Mouse (Mus musculus): ENCODE data around the gene Slc12a4. TPM values are rescaled to one million over a fixed set of nuclear protein-coding genes. Genes with fewer than 3 reads are reported as not detected.

Slc12a4 gene
- polyA plus RNA-seq (2012; rRNA removed; ENCODE audit: low replicate concordance) = 68.7 and 121 TPM in 2 replicates

DNA sequence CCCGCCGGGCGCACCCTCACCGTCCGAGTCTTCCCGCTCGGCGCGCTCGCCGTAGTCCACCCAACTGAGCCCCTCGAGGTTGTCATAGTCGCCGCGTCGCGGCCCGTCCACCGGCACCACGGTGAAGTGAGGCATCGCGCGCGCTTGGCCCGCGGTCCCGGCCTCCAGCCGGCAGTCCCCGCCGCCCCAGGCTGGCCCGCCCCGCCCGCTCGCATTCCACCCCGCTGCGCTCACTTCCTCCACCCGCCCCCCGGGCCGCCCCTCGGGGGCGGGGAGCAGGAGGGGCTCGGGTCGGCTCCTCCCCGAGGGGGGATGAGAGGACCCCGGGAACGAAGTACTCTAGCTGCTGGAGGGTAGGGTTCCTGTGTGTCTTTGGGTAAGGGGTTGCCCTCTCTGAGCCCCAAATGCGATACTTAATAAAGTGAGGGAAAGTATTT is at the start of gene Slc12a4:
Gene Slc12a4, minus strand, starts transcription at position 193 of the 437 bp plus-strand sequence.

DNA sequence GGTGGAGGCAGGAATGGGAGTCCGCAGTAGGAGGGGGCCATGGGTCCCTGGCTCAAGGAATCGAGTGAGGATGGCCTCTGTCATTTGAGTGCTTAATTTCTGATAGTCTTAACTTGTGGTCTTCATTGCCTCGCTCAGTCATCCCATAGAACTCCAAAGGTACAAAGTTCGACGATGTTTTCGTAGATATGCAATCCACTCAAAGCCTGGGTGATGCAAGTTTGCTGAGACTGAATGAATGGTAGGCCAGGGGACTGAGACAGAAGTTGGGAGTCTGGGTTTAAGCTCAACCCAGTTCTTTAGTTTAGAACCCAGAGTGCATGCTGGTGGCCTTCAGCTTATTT is 45.7 kb upstream of the Slc12a4 start, which contains the start of gene Ddx28:
Gene Ddx28, minus strand, starts transcription at position 240 of the 344 bp plus-strand sequence.

DNA sequence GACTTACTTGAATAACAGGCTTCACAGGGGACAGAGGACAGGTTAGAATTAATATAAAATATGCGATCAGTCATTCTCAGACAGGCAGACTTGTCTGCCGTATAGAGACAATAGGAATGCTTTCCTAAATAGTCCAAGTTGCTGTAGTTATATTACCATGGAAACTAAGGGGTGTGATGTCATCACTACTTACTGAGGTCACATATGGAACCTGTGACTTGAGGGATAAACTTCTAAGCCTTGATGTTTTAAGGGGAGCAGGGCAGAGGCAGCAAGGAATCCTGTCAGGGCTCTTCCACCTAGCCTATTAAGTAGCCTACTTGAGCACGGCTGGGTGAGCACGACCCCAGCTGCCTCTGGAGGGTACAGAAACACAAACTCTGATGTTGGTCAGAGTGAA is 40.0 kb upstream of the Slc12a4 start, which contains the start of gene Dpep2nb:
Gene Dpep2nb, minus strand, starts transcription at position 101 of the 400 bp plus-strand sequence.

DNA sequence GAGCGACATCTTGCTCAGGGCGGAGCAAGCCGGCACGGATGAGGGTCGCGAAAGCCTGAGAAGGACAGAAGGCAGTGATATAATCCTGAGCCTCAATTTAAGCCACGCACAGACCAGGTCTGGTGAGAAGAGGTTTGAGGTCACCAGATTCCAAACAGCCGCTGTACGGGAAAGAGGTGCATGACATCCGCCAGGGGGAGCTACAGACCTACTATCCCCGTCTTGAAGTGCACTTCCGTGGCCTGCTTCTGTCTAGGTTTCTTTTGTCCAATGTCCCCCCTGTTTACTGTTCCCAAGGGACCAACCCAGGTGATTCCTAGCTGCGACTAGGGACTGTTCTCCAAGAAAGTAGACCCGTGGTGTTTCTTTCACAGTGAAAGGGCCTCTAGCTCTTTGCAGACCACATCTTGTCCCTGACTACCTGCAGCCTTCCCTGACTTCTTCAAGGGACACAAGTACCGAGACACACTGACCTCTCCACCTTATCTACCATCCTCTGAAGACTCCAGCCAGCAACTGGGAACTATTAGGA is 25.0 kb upstream of the Slc12a4 start, which contains the start of gene Dus2:
Gene Dus2, plus strand, starts transcription at position 482 of the 532 bp plus-strand sequence.

DNA sequence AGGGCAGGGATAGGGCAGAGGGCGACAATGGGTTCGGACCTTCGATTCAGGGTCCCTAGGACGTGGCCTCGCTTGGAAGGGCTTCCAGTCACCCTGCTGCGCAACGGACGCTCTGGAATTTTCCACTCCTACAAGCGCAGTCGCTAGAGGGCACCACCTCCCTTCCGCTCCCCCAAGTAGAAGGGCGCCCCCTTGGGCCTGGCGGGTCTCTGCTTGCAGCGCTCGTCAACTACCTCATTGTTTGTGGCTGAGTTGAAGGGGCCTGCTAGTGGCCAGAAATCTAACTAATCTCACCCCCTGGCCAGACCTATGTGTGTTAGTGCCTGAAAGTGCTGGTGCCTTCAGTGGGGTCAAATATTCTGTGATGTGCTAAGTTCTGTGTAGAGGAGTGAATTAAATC is 13.4 kb upstream of the Slc12a4 start, which contains the start of gene Dpep3:
Gene Dpep3, minus strand, starts transcription at position 105 of the 400 bp plus-strand sequence.

DNA sequence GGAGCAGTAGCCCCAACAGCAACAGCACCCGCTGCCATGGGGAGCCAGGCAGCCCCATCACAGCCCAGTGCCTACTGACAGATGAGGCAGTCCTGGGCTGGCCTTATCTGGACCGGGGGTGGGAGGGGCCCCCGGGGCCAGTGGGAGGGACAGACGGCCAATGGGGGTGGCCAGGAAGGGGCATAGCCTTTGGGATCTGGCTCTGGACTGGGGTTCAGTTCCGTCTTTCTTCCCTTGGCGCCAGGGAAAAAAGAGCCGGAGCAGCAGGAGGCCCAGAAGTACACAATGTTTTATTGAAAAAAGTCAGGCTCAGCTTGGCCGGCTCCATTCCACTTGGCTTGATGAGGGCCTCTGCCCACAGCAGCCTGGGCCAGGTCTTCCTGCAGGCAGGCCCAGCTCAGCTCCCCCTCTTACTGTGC is 22.6 kb downstream of the Slc12a4 start, which contains the start of gene Lcat:
Gene Lcat, minus strand, starts transcription at position 62 of the 419 bp plus-strand sequence.

DNA sequence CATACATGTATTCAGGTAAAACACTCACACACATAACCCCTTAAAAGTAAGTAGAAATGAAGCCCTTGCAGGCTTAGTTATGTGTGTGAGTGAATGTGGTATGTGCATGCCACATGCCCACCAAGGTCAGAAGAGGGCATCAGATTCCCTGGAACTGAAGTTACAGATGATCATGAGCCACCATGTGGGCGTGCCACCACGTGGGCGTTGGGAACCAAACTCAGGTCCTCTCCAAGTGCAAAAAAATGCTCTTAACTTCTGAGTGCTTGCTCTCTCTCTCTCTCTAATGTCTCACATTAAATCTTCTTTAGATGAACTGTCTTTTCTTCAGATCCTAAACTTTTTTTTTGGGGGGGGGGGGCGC is 27.6 kb downstream of the Slc12a4 start, which contains the start of gene Psmb10:
Gene Psmb10, minus strand, starts transcription at position 139 of the 364 bp plus-strand sequence.

DNA sequence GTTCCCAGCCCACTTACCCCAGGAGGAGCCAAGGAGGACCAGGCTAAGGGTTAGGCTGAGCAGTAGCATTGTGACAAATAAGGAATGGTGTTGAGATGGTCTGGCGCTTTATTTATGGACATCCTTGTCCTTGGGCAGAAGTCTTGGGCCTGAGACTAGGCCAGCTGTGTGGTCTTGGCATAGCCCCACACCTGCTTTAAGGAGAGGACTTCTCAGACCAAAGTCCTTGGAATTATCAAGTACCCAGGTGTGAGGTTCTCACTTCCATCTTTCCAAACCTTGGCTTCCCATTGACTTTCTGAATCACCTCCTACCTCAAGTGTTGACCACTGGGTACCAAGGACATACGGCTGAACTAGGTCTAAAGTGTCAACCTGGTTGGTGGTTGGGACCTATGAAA is 32.1 kb downstream of the Slc12a4 start, which contains the start of gene Ctrl:
Gene Ctrl, minus strand, starts transcription at position 101 of the 400 bp plus-strand sequence.

DNA sequence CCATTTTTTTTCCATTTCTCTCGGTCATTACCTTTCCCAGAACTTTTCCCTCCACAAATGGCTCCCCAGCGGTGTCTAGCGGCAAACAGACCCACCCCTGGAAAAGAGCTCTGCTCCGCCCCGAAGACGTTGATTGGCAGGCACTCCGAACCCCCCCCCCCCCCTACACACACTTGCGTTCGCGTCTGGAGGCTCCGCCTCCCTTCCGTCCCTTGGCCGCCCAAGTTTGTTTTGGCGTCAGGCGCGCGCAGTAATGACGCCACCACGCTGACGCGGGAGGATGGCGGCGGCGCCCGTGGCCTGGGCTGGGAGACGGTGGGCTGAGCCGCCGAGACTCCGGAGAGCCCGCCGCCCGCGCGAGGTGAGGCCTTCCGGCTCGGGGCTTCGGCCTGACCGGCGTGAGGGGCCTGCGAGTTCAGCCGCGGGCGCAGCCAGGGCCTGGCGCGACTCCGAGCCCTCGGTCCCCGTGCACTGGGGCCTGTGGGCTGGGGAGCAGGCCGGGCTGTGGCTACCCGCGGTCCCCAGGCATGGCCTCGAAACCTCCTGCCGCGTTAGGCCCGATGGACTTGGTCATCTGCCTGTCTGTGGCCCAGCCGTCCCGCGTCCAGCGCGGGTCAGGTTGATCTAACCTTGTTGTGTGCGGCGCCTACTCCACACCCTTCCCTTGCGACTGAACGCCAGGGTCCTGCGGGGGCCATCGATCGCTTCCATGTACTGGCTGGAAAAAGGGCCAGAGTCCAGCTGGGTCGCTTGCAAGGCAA is 65.5 kb downstream of the Slc12a4 start, which contains the start of gene Pskh1:
Gene Pskh1, plus strand, starts transcription at position 262 of the 761 bp plus-strand sequence.

Other genes starting within 250 kb of the Slc12a4 start
- gene Gfod2, start 207.4 kb downstream of the Slc12a4 start, polyA plus RNA-seq (2012; rRNA removed; ENCODE audit: low replicate concordance) = 7.7 and 10.0 TPM in 2 replicates
- 26.6 and 31.6 TPM in 2 replicates for gene Ranbp10, start 138.7 kb downstream of the Slc12a4 start, polyA plus RNA-seq (2012; rRNA removed; ENCODE audit: low replicate concordance)
- 0.05 TPM in 1 of 2 replicates, not detected in the other for gene Tsnaxip1, start 138.4 kb downstream of the Slc12a4 start, polyA plus RNA-seq (2012; rRNA removed; ENCODE audit: low replicate concordance)
- 17.6 and 36.3 TPM in 2 replicates for gene Cenpt, start 112.8 kb downstream of the Slc12a4 start, polyA plus RNA-seq (2012; rRNA removed; ENCODE audit: low replicate concordance)
- 39.9 and 66.8 TPM in 2 replicates for gene Thap11, start 111.0 kb downstream of the Slc12a4 start, polyA plus RNA-seq (2012; rRNA removed; ENCODE audit: low replicate concordance)
- 37.9 and 42.9 TPM in 2 replicates for gene Nutf2, start 105.5 kb downstream of the Slc12a4 start, polyA plus RNA-seq (2012; rRNA removed; ENCODE audit: low replicate concordance)
- gene Edc4, start 85.2 kb downstream of the Slc12a4 start, polyA plus RNA-seq (2012; rRNA removed; ENCODE audit: low replicate concordance) = 45.4 and 85.8 TPM in 2 replicates
- 1.2 and 1.5 TPM in 2 replicates for gene Nrn1l, start 72.5 kb downstream of the Slc12a4 start, polyA plus RNA-seq (2012; rRNA removed; ENCODE audit: low replicate concordance)
- gene Pskh1, start 65.7 kb downstream of the Slc12a4 start, polyA plus RNA-seq (2012; rRNA removed; ENCODE audit: low replicate concordance) = 55.5 and 60.6 TPM in 2 replicates
- 2.2 and 4.2 TPM in 2 replicates for gene Ctrl, start 32.2 kb downstream of the Slc12a4 start, polyA plus RNA-seq (2012; rRNA removed; ENCODE audit: low replicate concordance)
- 152 and 154 TPM in 2 replicates for gene Psmb10, start 27.7 kb downstream of the Slc12a4 start, polyA plus RNA-seq (2012; rRNA removed; ENCODE audit: low replicate concordance)
- gene Lcat, start 22.7 kb downstream of the Slc12a4 start, polyA plus RNA-seq (2012; rRNA removed; ENCODE audit: low replicate concordance) = 3.1 and 5.9 TPM in 2 replicates
- gene Dpep3, start 13.3 kb upstream of the Slc12a4 start, polyA plus RNA-seq (2012; rRNA removed; ENCODE audit: low replicate concordance) = 0.18 and 0.40 TPM in 2 replicates
- 15.8 and 20.1 TPM in 2 replicates for gene Dus2, start 25.2 kb upstream of the Slc12a4 start, polyA plus RNA-seq (2012; rRNA removed; ENCODE audit: low replicate concordance)
- gene Dpep2nb, start 39.9 kb upstream of the Slc12a4 start, polyA plus RNA-seq (2012; rRNA removed; ENCODE audit: low replicate concordance) = not detected in 2 replicates
- gene Ddx28, start 45.8 kb upstream of the Slc12a4 start, polyA plus RNA-seq (2012; rRNA removed; ENCODE audit: low replicate concordance) = 11.3 and 11.9 TPM in 2 replicates
- gene Nfatc3, start 92.7 kb upstream of the Slc12a4 start, polyA plus RNA-seq (2012; rRNA removed; ENCODE audit: low replicate concordance) = 29.9 and 36.2 TPM in 2 replicates
- gene Esrp2, start 170.9 kb upstream of the Slc12a4 start, polyA plus RNA-seq (2012; rRNA removed; ENCODE audit: low replicate concordance) = 0.06 and 12.4 TPM in 2 replicates
- gene Pla2g15, start 184.3 kb upstream of the Slc12a4 start, polyA plus RNA-seq (2012; rRNA removed; ENCODE audit: low replicate concordance) = 35.2 and 37.3 TPM in 2 replicates
- 35.1 and 36.9 TPM in 2 replicates for gene Slc7a6, start 202.8 kb upstream of the Slc12a4 start, polyA plus RNA-seq (2012; rRNA removed; ENCODE audit: low replicate concordance)
- gene Slc7a6os, start 244.8 kb upstream of the Slc12a4 start, polyA plus RNA-seq (2012; rRNA removed; ENCODE audit: low replicate concordance) = 12.8 and 22.2 TPM in 2 replicates
- gene Prmt7, start 244.8 kb upstream of the Slc12a4 start, polyA plus RNA-seq (2012; rRNA removed; ENCODE audit: low replicate concordance) = 22.8 and 30.8 TPM in 2 replicates

All from subcutaneous adipose tissue, adult 2 months (tissue).